Mouse (Mus musculus) ovary, adult 10 weeks (tissue): ENCODE measurements around the gene Noc4l. TPM values are rescaled to one million over a fixed set of nuclear protein-coding genes. Genes with fewer than 3 reads are reported as not detected.

Experiments used
- polyA plus RNA-seq: library from polyadenylated mRNA; stranded (reverse); fragments of 350-450 nt; fragmentation: Illumina TruSeq; extraction: RNeasy Lipid Tissue Mini Kit (QIAGEN cat#74804); gene quantifications from one replicate; pipeline ENCODE4 v1.2.3, GENCODE M21; 2014

Gene Noc4l
- polyA plus RNA-seq, result 3.1 TPM

DNA sequence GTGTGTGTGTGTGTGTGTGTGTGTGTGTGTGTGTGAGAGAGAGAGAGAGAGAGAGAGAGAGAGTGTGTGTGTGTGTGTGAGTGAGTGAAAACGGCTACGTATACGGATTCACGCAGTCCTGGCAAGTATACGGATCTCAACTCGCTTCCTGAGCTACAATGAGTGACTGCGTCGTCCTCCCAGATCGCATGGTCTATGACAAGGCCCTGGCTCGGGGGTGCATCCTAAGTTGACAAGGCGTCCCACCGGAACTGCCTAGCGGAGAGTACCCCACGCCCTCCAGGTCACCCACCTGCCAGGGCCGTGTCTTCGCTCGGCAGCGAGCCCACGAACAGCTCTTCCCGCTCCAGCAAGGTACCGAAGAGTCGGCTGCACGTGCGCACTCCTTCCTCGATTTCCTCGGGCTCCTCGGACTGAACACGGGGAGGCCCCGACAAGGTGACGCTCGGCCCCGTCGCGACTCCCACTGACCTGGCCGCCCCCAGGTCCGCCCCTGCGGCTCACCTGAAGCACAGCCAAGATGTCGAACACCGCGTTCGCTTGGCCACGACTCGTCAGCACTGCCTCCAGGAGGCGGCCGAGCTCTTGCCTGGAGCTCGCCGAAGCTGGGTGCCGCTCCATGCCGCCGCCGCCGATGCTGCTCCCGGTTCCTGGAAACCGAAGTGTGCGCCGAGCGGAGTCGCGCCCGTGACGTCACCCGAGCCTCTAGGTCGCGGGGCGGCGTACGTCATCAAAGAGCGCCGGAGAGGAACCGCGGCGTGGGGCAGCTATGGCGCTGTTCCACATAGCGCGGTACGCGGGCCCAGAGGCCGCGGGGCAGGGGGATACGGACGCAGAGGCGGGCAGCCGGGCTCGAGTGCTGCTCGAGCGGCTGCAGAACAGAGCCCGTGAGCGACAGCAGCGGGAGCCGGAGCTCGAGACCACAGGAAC is at the start of gene Noc4l, which contains the start of gene Ddx51:
Gene Noc4l, minus strand, starts transcription at position 699 of the 930 bp plus-strand sequence.
Gene Ddx51, plus strand, starts transcription at position 733 of the 930 bp plus-strand sequence.

Other genes starting within 250 kb of the Noc4l start
- 5.4 TPM for gene Fbrsl1, start 204.9 kb downstream of the Noc4l start, polyA plus RNA-seq
- not detected for gene Galnt9, start 109.1 kb downstream of the Noc4l start, polyA plus RNA-seq
- gene Ddx51, start within 50 bp of the Noc4l start, polyA plus RNA-seq, result 9.6 TPM
- gene Ep400, start 117.3 kb upstream of the Noc4l start, polyA plus RNA-seq, result 31.2 TPM
- gene Pus1, start 127.2 kb upstream of the Noc4l start, polyA plus RNA-seq, result not detected
- gene Ulk1, start 156.7 kb upstream of the Noc4l start, polyA plus RNA-seq, result 7.8 TPM
- gene Hscb, start 186.4 kb upstream of the Noc4l start, polyA plus RNA-seq, result 36.3 TPM
- 18.9 TPM for gene Chek2, start 186.6 kb upstream of the Noc4l start, polyA plus RNA-seq
- gene Ttc28, start 226.4 kb upstream of the Noc4l start, polyA plus RNA-seq, result 9.8 TPM